Mouse (Mus musculus): ENCODE results near the gene Fbxl18. TPM values are rescaled to one million over a fixed set of nuclear protein-coding genes. Genes with fewer than 3 reads are reported as not detected.
"Not testable (repeated sequence)": the region's sequence is repeated elsewhere in the genome, so short reads cannot be mapped to it uniquely, and the experiment has no call there.

Gene Fbxl18
- polyA plus RNA-seq, 1 experiment from 2014 or later, result 20.7 TPM

DNA sequence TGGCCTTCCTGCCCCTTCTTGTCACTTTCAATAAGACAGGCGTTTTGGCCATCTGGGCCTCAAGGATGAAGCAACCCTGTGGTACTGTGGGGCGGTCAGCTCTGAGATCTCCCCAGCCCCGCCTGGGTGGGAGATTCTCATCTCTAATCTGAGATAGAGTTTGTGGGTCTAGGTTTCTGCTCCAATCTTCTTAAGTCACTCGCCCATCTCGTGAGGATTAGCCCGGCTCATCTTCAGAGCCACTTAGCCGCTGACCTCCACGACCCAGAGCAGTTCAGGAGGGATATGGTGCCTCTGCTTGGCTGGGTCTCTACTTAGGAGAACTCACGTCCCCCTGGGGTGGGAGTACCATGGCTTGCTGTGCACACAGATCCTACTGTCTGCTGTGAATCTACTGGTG, 44.7 kb downstream of the Fbxl18 start:
- Histone ChIP-seq H3K4me2 (replicated peaks) (no peak overlapping the region), H3K27ac (no peak overlapping the region), H3K9ac (no peak overlapping the region), H3K4me1 (no peaks in the 10 kb centered on the region), H3K36me3 (no peaks in the 10 kb centered on the region), H3K27me3 (replicated peaks) (no peaks in the 10 kb centered on the region), H3K4me3 (no peak overlapping the region), H3K9me3 (no peaks in the 10 kb centered on the region)
- ATAC-seq (ENCODE audit: low FRiP score, low read depth), result no peak
- 83% methylated on average over 9 of the region's 9 CpGs for WGBS

DNA sequence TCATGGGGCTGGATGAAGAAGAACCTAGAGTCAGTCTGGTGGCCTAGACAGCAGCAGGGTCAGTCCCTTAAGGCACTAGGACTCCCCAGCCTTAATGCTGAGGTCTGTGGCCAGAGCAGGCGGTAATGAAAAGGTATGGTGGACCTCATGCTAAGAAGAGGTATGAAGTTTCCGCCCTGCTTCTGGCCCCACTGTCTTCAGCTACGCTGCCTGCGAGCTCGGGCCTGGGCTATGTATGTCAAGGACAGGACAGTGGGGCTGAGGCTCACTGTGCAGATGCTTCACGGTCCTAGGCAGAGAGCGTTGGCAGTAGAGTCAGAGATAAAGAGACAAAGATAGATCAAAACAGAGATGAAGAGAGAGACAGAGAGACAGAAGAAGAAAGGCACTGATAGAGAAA, 46.3 kb downstream of the Fbxl18 start:
- Histone ChIP-seq H3K36me3 (no peaks in the 10 kb centered on the region), H3K27ac (no peak overlapping the region), H3K4me1 (no peaks in the 10 kb centered on the region), H3K4me3 (no peak overlapping the region), H3K4me2 (replicated peaks) (no peak overlapping the region), H3K9ac (no peak overlapping the region), H3K27me3 (replicated peaks) (no peaks in the 10 kb centered on the region), H3K9me3 (no peaks in the 10 kb centered on the region)
- ATAC-seq (ENCODE audit: low FRiP score, low read depth), result no peak
- 95% methylated on average over 7 of the region's 7 CpGs for WGBS

DNA sequence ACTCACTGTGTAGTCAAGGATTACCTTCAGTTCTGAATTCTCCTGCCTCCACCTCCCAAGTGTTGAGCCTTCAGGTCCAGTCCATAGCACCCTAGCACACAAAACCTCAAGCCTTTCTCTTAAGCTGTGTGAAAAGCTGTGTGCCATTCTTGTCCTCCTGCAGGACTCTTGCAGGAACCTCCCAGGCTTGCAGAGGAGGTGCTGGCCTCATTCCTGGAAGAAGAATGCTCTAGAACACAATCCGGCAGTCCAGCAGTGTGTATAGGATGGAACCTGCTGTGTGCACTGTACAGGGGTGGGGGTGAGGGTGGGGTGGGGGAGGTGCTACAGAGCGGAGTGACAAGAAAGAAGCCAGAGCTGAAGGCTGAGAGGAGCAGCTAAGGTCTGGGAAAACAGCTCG, 47.1 kb downstream of the Fbxl18 start:
- no peak for ATAC-seq (ENCODE audit: low FRiP score, low read depth)
- no peak overlapping the region for H3K4me2 ChIP-seq (replicated peaks)
- no peak overlapping the region for H3K27ac ChIP-seq
- H3K27me3 ChIP-seq (replicated peaks), result no peaks in the 10 kb centered on the region
- no peak overlapping the region for H3K9ac ChIP-seq
- WGBS, result 80% methylated on average over 3 of the region's 3 CpGs
- no peaks in the 10 kb centered on the region for H3K4me1 ChIP-seq
- H3K9me3 ChIP-seq, result no peaks in the 10 kb centered on the region
- H3K36me3 ChIP-seq, result no peaks in the 10 kb centered on the region
- no peak overlapping the region for H3K4me3 ChIP-seq

DNA sequence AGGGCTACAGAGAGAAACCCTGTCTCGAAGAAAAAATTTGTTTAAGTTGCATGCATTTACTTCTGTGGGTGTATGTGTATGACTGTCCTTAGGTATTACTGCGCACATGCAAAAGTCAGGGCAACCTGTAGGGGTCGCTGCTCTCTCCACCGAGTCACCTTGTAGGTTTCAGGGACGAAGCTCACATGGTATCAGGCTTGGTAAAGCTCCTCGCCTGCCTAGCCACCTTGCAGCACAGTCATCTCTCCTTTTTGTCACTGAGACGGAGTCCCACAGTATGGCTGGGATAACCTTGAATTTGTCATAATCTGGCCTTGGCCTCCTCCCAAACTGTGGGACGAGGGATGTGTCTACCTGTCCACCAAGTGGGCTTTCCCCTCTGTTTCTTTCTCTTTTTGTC, 50.8 kb downstream of the Fbxl18 start:
- 62% methylated on average over 8 of the region's 8 CpGs for WGBS
- Histone ChIP-seq H3K9ac (no peak overlapping the region), H3K4me3 (no peak overlapping the region), H3K27ac (no peak overlapping the region), H3K27me3 (replicated peaks) (no peaks in the 10 kb centered on the region), H3K4me1 (no peaks in the 10 kb centered on the region), H3K4me2 (replicated peaks) (no peak overlapping the region), H3K36me3 (no peaks in the 10 kb centered on the region), H3K9me3 (no peaks in the 10 kb centered on the region)
- no peak for ATAC-seq (ENCODE audit: low FRiP score, low read depth)

DNA sequence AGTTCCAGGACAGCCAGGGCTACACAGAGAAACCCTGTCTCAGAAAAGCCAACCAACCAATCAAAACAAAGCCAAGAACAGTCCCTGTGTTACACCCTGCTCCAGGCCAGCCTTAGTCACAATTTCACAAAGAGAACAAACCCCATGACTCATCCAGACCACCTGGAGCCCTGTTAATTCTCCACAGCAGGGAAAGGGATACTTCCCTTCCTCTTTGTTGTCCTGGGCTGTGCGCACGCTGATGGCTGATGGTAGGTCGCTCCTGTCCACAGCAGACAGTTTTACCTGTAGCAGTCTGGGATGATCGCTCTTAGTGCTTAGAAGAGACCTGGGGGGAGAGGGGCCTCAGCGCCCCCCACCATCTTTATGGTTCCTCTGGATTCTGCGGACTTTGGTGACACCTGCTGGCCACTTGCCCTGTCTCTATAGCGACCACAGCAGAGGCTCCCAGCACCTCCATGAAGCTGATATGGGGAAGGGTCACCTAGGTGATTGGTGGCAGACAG, 53.0 kb downstream of the Fbxl18 start:
- Histone ChIP-seq H3K4me3 (no peak overlapping the region), H3K9ac (no peak overlapping the region), H3K4me2 (replicated peaks) (no peak overlapping the region), H3K9me3 (no peaks in the 10 kb centered on the region), H3K4me1 (no peaks in the 10 kb centered on the region), H3K27me3 (replicated peaks) (no peaks in the 10 kb centered on the region), H3K27ac (no peak overlapping the region), H3K36me3 (no peaks in the 10 kb centered on the region)
- peak; percentile 66; the same call in 1 of the 2 replicates for ATAC-seq (ENCODE audit: low FRiP score, low read depth)
- 21% methylated on average over 7 of the region's 7 CpGs for WGBS

DNA sequence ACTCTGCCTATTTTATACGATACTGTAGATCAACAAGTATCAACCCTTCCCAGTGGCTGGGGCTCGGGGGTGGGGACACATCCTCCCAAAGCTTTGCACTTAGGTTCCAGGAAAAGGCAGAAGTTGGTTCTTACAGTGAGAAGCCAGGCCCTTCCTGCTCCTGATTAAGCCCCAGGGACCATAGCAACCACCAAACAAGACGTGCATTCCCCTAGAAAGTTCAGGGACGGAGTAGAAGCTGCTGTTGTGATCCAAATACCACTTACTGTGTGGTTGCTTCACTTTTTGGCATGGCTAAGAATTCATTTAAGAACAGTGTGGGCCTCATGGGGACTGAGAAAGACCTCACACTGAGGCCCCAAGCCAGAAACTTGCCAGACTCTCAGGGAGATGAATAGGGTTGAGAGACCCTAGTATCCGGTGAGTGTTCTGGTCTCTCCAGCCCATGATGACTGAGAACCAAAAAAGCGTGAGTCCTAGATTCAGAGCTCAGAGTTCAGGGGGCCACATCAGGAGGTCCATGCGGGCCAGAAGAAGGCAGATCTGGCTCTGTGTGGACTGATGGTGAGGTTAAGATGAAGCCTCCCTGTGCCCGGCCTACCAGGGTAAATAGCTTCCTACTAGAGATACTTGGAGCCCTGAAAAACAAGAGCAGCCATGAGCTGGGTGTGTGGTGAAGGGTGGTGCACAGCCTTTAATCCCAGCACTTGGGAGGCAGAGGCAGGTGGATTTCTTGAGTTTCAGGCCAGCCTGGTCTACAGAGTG, 53.7 kb downstream of the Fbxl18 start:
- 84% methylated on average over 8 of the region's 8 CpGs for WGBS

DNA sequence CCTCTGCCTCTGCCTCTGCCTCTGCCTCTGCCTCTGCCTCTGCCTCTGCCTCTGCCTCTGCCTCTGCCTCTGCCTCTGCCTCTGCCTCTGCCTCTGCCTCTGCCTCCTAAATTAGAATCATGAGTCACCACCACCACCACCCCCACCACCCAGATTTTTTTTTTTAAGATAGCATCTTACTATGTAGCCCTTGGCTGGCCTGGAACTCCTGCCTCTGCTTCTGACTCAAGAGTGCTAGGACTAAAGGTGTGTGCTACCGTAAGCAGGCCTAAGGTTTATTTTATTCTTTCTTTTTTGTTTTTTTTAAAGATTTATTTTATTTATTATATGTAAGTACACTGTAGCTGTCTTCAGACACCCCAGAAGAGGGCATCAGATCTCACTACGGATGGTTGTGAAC, 57.8 kb downstream of the Fbxl18 start:
- not testable (repeated sequence) for H3K27ac ChIP-seq; H3K4me3 ChIP-seq; H3K9me3 ChIP-seq; ATAC-seq (ENCODE audit: low FRiP score, low read depth); H3K9ac ChIP-seq; H3K4me1 ChIP-seq; H3K4me2 ChIP-seq (replicated peaks); H3K27me3 ChIP-seq (replicated peaks); H3K36me3 ChIP-seq
- 96% methylated on average over 2 of the region's 2 CpGs for WGBS

More for the DNA sequence above, 53.7 kb downstream of the Fbxl18 start:
- no peak for ATAC-seq (ENCODE audit: low FRiP score, low read depth)
- H3K9ac ChIP-seq, result no peak overlapping the region
- no peak overlapping the region for H3K4me3 ChIP-seq
- no peaks in the 10 kb centered on the region for H3K36me3 ChIP-seq
- H3K4me1 ChIP-seq, result no peaks in the 10 kb centered on the region
- no peak overlapping the region for H3K4me2 ChIP-seq (replicated peaks)
- H3K9me3 ChIP-seq, result no peaks in the 10 kb centered on the region
- H3K27ac ChIP-seq, result no peak overlapping the region
- no peaks in the 10 kb centered on the region for H3K27me3 ChIP-seq (replicated peaks)

DNA sequence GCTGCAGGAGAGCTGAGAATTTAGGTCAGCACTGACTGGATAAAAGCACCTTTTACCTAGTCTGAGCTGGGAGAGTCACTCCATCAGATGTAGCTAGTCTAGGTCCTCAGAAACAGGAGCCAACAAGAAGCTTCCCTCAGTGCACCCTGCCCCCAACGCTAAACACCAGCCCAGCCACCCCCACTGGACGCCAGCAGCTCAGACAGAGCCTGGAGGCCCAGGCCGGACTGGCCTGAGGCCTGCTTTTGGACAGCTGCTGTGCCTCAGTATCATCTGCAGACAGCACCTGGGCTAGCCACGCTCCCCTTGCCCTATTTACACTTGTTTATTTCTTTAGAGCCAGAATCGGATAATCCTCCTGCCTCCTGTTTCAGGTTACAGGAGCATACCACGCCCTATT, 58.3 kb downstream of the Fbxl18 start:
- no peaks in the 10 kb centered on the region for H3K36me3 ChIP-seq
- no peak overlapping the region for H3K9ac ChIP-seq
- no peaks in the 10 kb centered on the region for H3K9me3 ChIP-seq
- H3K4me3 ChIP-seq, result no peak overlapping the region
- WGBS, result 81% methylated on average over 6 of the region's 6 CpGs
- no peak overlapping the region for H3K4me2 ChIP-seq (replicated peaks)
- no peaks in the 10 kb centered on the region for H3K27me3 ChIP-seq (replicated peaks)
- no peak for ATAC-seq (ENCODE audit: low FRiP score, low read depth)
- H3K4me1 ChIP-seq, result no peaks in the 10 kb centered on the region
- H3K27ac ChIP-seq, result no peak overlapping the region

DNA sequence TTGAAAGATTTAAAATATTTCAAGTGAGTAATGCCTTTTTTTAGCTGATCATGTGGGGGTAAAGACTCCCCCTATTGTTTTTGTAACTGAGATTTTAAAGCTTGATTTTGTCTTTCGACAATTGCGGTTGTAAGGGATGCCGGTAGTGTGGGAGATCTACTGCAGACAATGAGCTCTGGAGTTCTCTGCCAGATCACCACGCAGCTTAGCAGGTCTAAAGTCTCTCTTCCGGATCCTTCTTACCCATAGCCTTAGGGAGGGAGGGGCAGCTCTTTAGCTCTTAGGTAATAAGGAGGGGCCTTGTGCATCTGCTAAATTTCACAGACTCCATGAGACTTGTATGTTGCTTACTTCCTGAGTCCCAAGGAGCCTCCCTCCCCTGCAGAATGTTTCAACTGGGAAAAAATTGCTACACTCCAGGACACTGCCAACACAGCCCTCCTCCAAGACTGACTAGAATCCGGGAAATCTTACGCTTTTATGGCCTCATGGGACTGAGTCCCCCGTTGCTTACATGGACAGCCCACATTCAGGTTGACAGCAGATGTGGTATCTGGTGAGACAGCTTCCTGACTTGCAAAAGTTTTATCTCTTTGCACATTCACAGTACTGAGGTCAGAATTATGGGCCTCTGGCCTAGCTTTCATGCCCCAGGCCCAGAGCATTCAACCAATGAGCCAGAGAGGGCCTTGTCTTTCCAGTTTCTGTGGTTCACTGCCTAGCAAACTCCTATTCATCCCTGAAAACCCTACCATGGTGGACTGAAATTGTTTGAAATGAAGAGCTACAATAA, 61.4 kb downstream of the Fbxl18 start:
- Histone ChIP-seq H3K9me3 (no peaks in the 10 kb centered on the region), H3K27me3 (replicated peaks) (no peaks in the 10 kb centered on the region), H3K27ac (no peak overlapping the region), H3K4me2 (replicated peaks) (no peak overlapping the region), H3K9ac (no peak overlapping the region), H3K4me3 (no peak overlapping the region), H3K36me3 (no peaks in the 10 kb centered on the region), H3K4me1 (no peaks in the 10 kb centered on the region)
- no peak for ATAC-seq (ENCODE audit: low FRiP score, low read depth)
- 66% methylated on average over 8 of the region's 8 CpGs for WGBS

DNA sequence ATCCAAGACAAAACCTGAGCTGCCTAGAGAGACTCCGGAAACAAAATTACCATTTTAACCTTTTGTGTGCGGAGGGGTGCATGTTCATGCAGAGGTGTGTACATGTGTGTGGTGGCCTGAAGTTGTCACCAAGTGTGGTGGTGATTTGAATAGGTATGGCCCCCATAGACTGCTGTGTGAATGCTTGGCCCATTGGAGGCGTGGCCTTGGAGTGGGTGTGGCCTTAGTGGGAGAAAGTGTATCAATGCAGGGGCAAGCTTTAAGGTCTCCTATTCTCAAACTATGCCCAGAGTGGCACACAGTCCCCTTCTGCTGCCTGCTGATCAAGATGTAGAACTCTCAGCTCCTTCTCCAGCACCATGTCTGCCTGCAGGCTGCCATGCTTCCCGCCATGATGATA, 69.1 kb downstream of the Fbxl18 start:
- no peak for ATAC-seq (ENCODE audit: low FRiP score, low read depth)
- no peak overlapping the region for H3K9ac ChIP-seq
- no peaks in the 10 kb centered on the region for H3K27me3 ChIP-seq (replicated peaks)
- no peak overlapping the region for H3K4me2 ChIP-seq (replicated peaks)
- H3K36me3 ChIP-seq, result no peaks in the 10 kb centered on the region
- no peak overlapping the region for H3K4me3 ChIP-seq
- 81% methylated on average over 4 of the region's 4 CpGs for WGBS
- no peaks in the 10 kb centered on the region for H3K9me3 ChIP-seq
- peaks cover 32% of the 10 kb centered on the region for H3K4me1 ChIP-seq
- no peak overlapping the region for H3K27ac ChIP-seq

DNA sequence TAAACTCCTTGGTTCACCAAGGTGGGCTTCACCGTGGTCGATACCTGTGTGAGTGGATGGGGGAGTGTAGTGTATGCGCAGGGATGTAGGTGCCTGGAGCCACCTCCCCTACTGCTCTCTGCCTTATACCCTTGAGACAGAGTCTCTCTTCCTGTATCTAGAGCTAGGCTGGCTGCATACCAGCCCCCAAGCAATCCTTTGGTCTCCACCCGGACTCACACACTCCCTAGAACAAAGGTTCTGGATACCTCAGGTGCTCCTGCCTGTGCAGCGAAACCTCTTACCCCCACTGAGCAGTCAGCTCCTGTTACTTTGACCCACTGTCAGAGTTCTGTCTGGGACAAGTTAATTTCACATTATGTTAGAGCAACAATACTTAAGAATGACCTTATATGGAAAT, 69.6 kb downstream of the Fbxl18 start:
- Histone ChIP-seq H3K4me3 (no peak overlapping the region), H3K4me1 (peaks cover 32% of the 10 kb centered on the region), H3K9me3 (no peaks in the 10 kb centered on the region), H3K27me3 (replicated peaks) (no peaks in the 10 kb centered on the region), H3K27ac (no peak overlapping the region), H3K4me2 (replicated peaks) (no peak overlapping the region), H3K36me3 (no peaks in the 10 kb centered on the region), H3K9ac (no peak overlapping the region)
- ATAC-seq (ENCODE audit: low FRiP score, low read depth), result no peak
- 80% methylated on average over 5 of the region's 5 CpGs for WGBS

DNA sequence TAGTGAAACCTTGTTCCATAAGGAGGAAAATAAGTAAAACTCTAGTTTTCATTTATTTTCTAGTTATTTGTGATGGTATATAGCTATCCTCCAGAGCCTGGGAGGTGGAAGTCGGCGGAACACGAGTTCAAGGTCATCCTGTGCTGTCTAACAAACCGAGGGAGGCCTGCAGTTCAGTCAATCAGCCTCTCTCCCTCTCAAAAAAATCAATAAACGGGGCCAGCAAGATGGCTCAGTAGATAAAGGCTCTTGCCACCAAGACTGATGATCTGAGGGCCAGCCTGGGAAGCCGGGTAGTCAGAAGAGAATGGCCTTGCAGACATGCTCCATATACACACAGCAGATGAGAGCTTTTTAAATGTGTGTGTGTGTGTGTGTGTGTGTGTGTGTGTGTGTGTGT, 71.1 kb downstream of the Fbxl18 start:
- WGBS, result 24% methylated on average over 6 of the region's 6 CpGs
- H3K4me2 ChIP-seq (replicated peaks), result peak overlapping the region; percentile 81
- no peaks in the 10 kb centered on the region for H3K27me3 ChIP-seq (replicated peaks)
- no peak for ATAC-seq (ENCODE audit: low FRiP score, low read depth)
- H3K4me1 ChIP-seq, result peaks cover 32% of the 10 kb centered on the region
- peak overlapping the region; percentile 99; the same call in 1 of the 2 replicates for H3K9ac ChIP-seq
- no peaks in the 10 kb centered on the region for H3K36me3 ChIP-seq
- peak overlapping the region; percentile 100 for H3K27ac ChIP-seq
- no peaks in the 10 kb centered on the region for H3K9me3 ChIP-seq
- H3K4me3 ChIP-seq, result 0 out of 2 replicates have a peak overlapping the region, but pooled peaks have one; percentile 73

Data from neural tube, embryonic 12.5 days (tissue).